ENCODE assay signal across 15 mouse cellular contexts in the genomic region with DNA sequence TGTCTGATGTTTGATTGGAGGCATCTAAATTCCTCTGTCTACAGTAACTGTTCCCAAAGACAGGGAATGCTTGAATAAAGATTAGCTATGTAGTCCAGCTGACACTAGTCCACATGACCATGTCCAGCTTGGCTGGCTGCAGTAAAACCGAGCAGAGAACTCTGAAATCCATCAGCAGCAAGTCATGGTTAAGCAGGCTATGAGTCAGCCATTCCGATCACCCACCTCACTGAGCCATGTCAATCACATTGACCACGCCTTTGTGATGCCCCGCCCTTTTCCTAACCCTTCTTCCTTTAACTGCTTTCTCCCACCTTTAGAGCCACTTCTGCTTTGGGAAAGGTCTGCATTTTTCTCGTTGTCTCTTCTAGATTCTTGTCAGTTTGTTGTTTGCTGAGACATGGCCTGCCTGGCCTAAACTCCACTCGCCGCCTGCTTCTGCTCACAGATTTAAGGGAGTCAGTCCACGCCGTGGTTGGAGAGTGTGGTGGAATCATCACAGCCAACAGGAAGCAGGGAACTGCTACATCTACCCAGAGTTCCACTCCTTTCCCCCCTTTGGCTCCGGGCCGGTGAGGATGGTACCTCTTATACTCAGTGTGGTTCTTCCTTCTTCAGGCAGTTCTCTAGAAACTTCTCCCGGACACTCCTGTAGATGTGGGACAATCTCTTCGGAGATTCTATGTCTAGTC.
A peak's percentile ranks its signal among the peaks of the same experiment; 100 is the strongest.
DNase-seq lines count a peak whose midpoint lies in the region; ATAC-seq and TF ChIP-seq lines count a peak whose summit lies in the region.
"Had no signal": no experiment of that assay in that cellular context is flagged by ENCODE, and none has a peak within 500 bp of the region (broad histone marks: within the 10 kb centered on the region; RNA-seq: fewer than 3 reads in every experiment).

No protein-coding gene starts in this region.

- H3K4me1 ChIP-seq in lung, postnatal 0 days (ENCODE audit: insufficient read depth, low read depth, low read length): no peaks in the 10 kb centered on the region
- H3K4me1 ChIP-seq in lung, adult 2 months (ENCODE audit: control insufficient read depth, insufficient read depth, low read length): no peaks in the 10 kb centered on the region
- no peaks in the 10 kb centered on the region for H3K4me1 ChIP-seq in forebrain, postnatal 0 days (ENCODE audit: insufficient read depth)
- H3K4me1 ChIP-seq: limb, embryonic 13.5 days had no signal

- no peaks in the 10 kb centered on the region for H3K36me3 ChIP-seq in lung, postnatal 0 days (ENCODE audit: insufficient read depth, low read length)
- H3K36me3 ChIP-seq in forebrain, postnatal 0 days (ENCODE audit: insufficient read depth): no peaks in the 10 kb centered on the region
- H3K36me3 ChIP-seq: limb, embryonic 13.5 days had no signal

- ATAC-seq in lung, postnatal 0 days: no peak
- ATAC-seq in megakaryocyte progenitor cell, adult 5-6 weeks (replicated peaks; ENCODE audit: poor library complexity): peak; percentile 93
- no peak for ATAC-seq in forebrain, postnatal 0 days
- ATAC-seq: forebrain, embryonic 14.5 days had no signal

- H3K27ac ChIP-seq in lung, postnatal 0 days (ENCODE audit: low read length): no peak overlapping the region
- H3K27ac ChIP-seq in forebrain, postnatal 0 days (ENCODE audit: low read depth, low read length): no peak overlapping the region
- H3K27ac ChIP-seq: limb, embryonic 13.5 days had no signal

- WGBS in lung, postnatal 0 days: 81% methylated on average over 13 of the region's 13 CpGs
- WGBS in lung, adult 2 months: 81% methylated on average over 13 of the region's 13 CpGs
- 93% methylated on average over 13 of the region's 13 CpGs for WGBS in forebrain, postnatal 0 days

- H3K4me3 ChIP-seq in lung, postnatal 0 days (ENCODE audit: low read depth, low read length): no peak overlapping the region
- H3K4me3 ChIP-seq in lung, adult 2 months (replicated peaks; ENCODE audit: extremely low read depth, low read depth, low read length): no peak overlapping the region
- H3K4me3 ChIP-seq in forebrain, postnatal 0 days (ENCODE audit: low read depth, low read length): no peak overlapping the region
- H3K4me3 ChIP-seq: limb, embryonic 13.5 days; megakaryocyte, embryonic 14.5 days had no signal

- H3K27me3 ChIP-seq in lung, postnatal 0 days (replicated peaks; ENCODE audit: insufficient read depth, low read length): no peaks in the 10 kb centered on the region
- no peaks in the 10 kb centered on the region for H3K27me3 ChIP-seq in forebrain, postnatal 0 days (ENCODE audit: insufficient read depth, low read length)
- H3K27me3 ChIP-seq: limb, embryonic 13.5 days had no signal

- no peaks in the 10 kb centered on the region for H3K9me3 ChIP-seq in lung, postnatal 0 days (ENCODE audit: low read length)
- H3K9me3 ChIP-seq in forebrain, postnatal 0 days (ENCODE audit: low read length): no peaks in the 10 kb centered on the region
- H3K9me3 ChIP-seq: limb, embryonic 13.5 days; megakaryocyte, embryonic 14.5 days had no signal

- TF ChIP-seq POLR2A in lung, adult 2 months (IDR thresholded peaks at IDR 0.05; ENCODE audit: borderline replicate concordance, extremely low read depth, low read depth, low read length): no peak

- DNase-seq in lung, postnatal 0 days (ENCODE audit: low spot score): peak; percentile 14
- no peak for DNase-seq in lung, adult 2 months
- peak; percentile 86 for DNase-seq in Muller cell, postnatal 12 days (ENCODE audit: inconsistent ontology term)
- DNase-seq in induced T-regulatory cell, adult 2 months (ENCODE audit: low read depth): peak; percentile 70
- DNase-seq in forebrain, postnatal 0 days: no peak
- DNase-seq in heart, adult 18-20 months: no peak
- DNase-seq in layer of hippocampus, postnatal 36 days: no peak
- DNase-seq: cerebellum, adult 9-10 months; gastrocnemius, postnatal 25 days; retina, postnatal 1 day; thymus, adult 2 months had no signal

- TF ChIP-seq EP300 in lung, postnatal 0 days (IDR thresholded peaks at IDR 0.05): no peak

- no peak for TF ChIP-seq CTCF in lung, postnatal 0 days (IDR thresholded peaks at IDR 0.05)
- TF ChIP-seq CTCF in lung, adult 2 months (IDR thresholded peaks at IDR 0.05; ENCODE audit: insufficient read depth, low read length): no peak
- no peak for TF ChIP-seq CTCF in forebrain, postnatal 0 days (IDR thresholded peaks at IDR 0.05; ENCODE audit: low read depth)

- no peak overlapping the region for H3K4me2 ChIP-seq in lung, postnatal 0 days (replicated peaks; ENCODE audit: low read depth, low read length)
- no peak overlapping the region for H3K4me2 ChIP-seq in forebrain, postnatal 0 days (ENCODE audit: low read depth)
- H3K4me2 ChIP-seq: limb, embryonic 13.5 days had no signal

- H3K9ac ChIP-seq in lung, postnatal 0 days (replicated peaks; ENCODE audit: low read depth): no peak overlapping the region
- no peak overlapping the region for H3K9ac ChIP-seq in forebrain, postnatal 0 days
- H3K9ac ChIP-seq: limb, embryonic 13.5 days had no signal

Comparison
In these comparisons a context has a peak if more than half of its experiments do, and no peak if none do; other contexts are left out.
1. DNase-seq: peak in lung, postnatal 0 days (single experiment), Muller cell, postnatal 12 days (single experiment) and induced T-regulatory cell, adult 2 months (single experiment); none in lung, adult 2 months (single experiment), forebrain, postnatal 0 days (single experiment), heart, adult 18-20 months (0 of 2) and layer of hippocampus, postnatal 36 days (0 of 2).